Mouse (Mus musculus): ENCODE measurements around the gene Aurkb. TPM values are rescaled to one million over a fixed set of nuclear protein-coding genes. Genes with fewer than 3 reads are reported as not detected.

Gene Aurkb
- total RNA-seq, 1 experiment from 2014 or later, result 8.3 TPM

Other genes starting within 250 kb of the Aurkb start
- 152 to 252 TPM (median 234 TPM) in 3 replicates for gene Ndel1, start 173.8 kb upstream of the Aurkb start, total RNA-seq (2017)
- not detected in 3 replicates for gene Rnf222, start 157.1 kb upstream of the Aurkb start, total RNA-seq (2017)
- gene Rpl26, start 144.1 kb upstream of the Aurkb start, total RNA-seq (2017), result 2,881 to 4,104 TPM (median 3,946 TPM) in 3 replicates
- not detected in 3 replicates for gene Odf4, start 118.6 kb upstream of the Aurkb start, total RNA-seq (2017)
- gene Arhgef15, start 88.2 kb upstream of the Aurkb start, total RNA-seq (2017), result not detected in 3 replicates
- gene Slc25a35, start 77.5 kb upstream of the Aurkb start, total RNA-seq (2017), result 0.38 to 1.7 TPM in 2 of 3 replicates, not detected in the other
- 1.9 to 10.1 TPM (median 2.6 TPM) in 3 replicates for gene Rangrf, start 70.5 kb upstream of the Aurkb start, total RNA-seq (2017)
- 7.1 to 9.6 TPM (median 7.4 TPM) in 3 replicates for gene Pfas, start 37.2 kb upstream of the Aurkb start, total RNA-seq (2017)
- 4.1 to 16.3 TPM (median 12.3 TPM) in 3 replicates for gene Ctc1, start 29.7 kb upstream of the Aurkb start, total RNA-seq (2017)
- gene Borcs6, start 14.1 kb downstream of the Aurkb start, total RNA-seq (2017), result 12.4 to 16.1 TPM (median 13.3 TPM) in 3 replicates
- gene Tmem107, start 25.2 kb downstream of the Aurkb start, total RNA-seq (2017), result 1.1 TPM in 1 of 3 replicates, not detected in the others
- gene Vamp2, start 42.8 kb downstream of the Aurkb start, total RNA-seq (2017), result 13.1 to 89.9 TPM (median 23.6 TPM) in 3 replicates
- 44.9 to 89.7 TPM (median 81.1 TPM) in 3 replicates for gene Per1, start 49.6 kb downstream of the Aurkb start, total RNA-seq (2017)
- gene Hes7, start 74.8 kb downstream of the Aurkb start, total RNA-seq (2017), result 0.49 TPM in 1 of 3 replicates, not detected in the others
- not detected in 3 replicates for gene 9130213A22Rik, start 76.9 kb downstream of the Aurkb start, total RNA-seq (2017)
- gene Aloxe3, start 80.2 kb downstream of the Aurkb start, total RNA-seq (2017), result 0.32 to 0.57 TPM in 2 of 3 replicates, not detected in the other
- gene Alox12b, start 111.3 kb downstream of the Aurkb start, total RNA-seq (2017), result not detected in 3 replicates
- gene Alox8, start 152.2 kb downstream of the Aurkb start, total RNA-seq (2017), result 1.4 to 2.3 TPM (median 1.5 TPM) in 3 replicates
- 0.32 TPM in 1 of 3 replicates, not detected in the others for gene Gucy2e, start 191.4 kb downstream of the Aurkb start, total RNA-seq (2017)

Data from monocyte, adult 5-6 weeks (primary cell).